Mouse (Mus musculus): ENCODE results near the gene Fezf1.

The Fezf1 gene

GRCm38 (mm10) chr6:23248313-23249052, at the start of gene Fezf1:
Fezf1 (minus strand) TSS chr6:23248362.
- DNase-seq = no peak

DNA sequence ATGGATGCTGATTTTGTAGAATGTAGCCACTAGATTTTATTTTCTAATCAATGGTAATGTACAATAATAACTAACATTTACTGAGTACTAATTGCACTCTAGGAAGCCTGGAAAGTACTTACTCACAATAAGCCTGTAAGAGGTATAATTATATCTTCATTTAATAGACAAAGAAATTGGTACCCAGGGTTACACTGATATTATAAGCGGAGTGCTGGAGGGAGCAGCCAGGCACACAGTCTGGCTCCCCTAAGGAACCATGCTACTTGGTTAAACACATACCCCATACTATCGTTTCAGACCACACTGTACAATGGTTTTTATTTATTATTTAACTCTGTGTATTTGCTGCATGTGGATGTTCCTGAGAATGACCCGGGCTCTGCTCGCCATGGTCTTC, 46.5 kb upstream of the Fezf1 start:
- DNase-seq = no peak

DNA sequence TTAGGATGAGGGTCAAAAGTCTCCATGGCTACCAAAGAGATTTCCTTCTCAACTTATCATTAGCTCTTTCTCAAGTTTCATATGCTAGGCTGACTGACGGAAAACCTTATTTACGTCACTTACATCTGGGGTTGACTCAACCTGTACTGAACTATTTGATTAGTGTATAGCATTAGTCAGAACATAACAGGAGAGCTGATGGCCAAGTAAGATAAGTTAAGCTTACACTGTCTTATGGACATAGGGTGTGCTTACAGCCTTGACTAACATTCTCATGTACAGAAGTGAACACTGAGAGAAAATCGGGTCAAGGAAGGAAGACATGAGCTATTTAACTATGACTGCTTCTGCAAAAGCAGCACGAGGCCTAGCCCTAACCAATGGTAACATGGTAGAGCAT, 40.6 kb upstream of the Fezf1 start:
- no peak for DNase-seq

GRCm38 (mm10) chr6:23281514-23281820, 33.3 kb upstream of the Fezf1 start:
- DNase-seq = no peak

GRCm38 (mm10) chr6:23280811-23281513, 32.8 kb upstream of the Fezf1 start:
- DNase-seq = no peak

DNA sequence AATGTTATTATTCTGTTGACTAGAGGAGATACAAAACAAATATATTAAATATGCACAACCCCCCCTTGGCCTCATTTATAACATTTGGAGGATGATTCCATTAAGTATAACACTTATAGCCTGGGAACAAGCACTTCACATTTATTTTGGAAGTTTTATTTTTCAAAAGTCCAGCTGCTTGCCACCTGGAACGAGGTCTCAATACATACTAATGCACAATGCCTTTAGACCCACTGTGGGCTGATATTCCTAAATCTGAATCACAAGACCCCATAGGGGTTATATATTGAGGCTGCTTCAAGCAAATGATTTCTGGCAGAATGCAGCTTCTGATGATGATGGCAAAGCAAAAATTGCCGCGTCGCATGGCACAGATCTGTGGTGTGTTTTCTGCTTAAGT, 25.3 kb upstream of the Fezf1 start:
- DNase-seq = no peak

- no peak for DNase-seq
Measured at GRCm38 (mm10) chr6:23272979-23273378, 24.8 kb upstream of the Fezf1 start.

GRCm38 (mm10) chr6:23272542-23272941, 24.4 kb upstream of the Fezf1 start:
- DNase-seq = no peak

GRCm38 (mm10) chr6:23260738-23261050, 12.5 kb upstream of the Fezf1 start:
- no peak for DNase-seq

DNA sequence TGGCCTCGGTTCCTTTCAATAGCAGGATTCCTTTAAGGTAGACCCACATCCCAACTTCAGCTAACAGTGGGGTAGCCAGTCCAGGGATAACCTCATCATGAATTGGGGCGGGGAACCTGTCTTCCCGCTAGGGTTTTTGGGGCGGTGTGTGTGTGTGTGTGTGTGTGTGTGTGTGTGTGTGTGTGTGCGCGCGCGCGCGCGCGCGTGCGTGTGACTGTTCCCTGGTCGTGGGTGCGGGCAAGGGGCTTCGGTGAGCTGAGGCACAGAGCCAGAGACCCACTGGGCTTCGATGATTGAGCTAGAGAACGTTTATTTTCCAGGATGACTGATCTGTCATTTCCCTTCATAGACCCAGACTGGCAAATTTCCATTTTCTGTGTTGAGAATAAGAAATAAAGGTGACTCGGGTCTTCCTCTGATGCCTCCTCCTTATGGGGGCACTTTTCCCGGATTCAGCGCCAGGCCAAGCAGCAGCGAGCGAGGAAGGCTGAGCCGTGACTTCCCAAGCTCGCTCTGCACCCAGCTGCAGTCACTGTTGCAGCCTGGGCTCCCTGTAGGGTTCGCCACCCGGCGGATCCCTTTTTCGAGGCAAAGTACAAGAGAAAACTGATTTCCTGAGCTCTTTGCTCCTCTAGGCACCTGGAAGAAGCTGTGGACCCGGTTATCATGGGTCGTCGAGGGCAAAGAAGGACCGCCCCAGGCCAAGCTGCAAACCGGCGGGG, 12.0 kb upstream of the Fezf1 start:
- DNase-seq = no peak

DNA sequence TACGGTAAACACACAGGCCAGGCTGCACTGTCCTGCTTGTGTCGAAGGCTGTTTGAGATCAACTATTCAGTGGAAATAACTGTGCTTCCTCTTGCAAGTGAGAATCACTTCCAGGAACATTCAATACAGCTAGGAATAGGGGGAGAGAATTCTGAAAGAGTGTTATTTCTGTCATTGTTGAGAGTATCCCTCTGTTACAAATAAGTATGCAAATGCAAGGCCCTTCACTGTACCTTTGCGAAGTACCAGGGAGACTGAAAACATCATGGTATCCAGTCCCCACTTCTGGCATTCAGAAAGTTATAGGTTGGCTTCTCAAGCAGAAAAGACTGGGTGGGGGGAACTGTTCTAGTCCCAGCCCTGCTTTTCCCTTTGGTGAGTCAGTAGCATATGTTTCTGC, 9.8 kb upstream of the Fezf1 start:
- DNase-seq = no peak

DNA sequence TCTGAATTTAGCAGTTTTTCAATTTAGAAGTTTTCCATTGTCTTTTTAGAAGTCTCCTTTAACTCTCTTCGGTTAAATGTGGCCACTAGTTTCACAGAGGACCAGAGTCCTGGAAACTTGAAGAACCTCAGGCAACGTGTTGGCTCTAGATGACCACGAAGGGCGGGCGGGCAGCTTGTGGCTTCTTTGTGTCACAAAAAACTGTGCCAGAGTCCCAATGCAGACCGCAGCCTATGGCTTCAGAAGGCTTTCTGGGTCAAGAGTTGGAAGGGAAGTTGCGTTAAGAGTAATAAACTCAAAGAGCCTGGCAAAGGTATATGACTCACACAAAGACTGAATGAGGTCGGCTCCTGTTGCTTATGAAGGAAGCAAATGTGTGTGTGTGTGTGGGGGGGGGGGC, 7.0 kb upstream of the Fezf1 start:
- DNase-seq = no peak

DNA sequence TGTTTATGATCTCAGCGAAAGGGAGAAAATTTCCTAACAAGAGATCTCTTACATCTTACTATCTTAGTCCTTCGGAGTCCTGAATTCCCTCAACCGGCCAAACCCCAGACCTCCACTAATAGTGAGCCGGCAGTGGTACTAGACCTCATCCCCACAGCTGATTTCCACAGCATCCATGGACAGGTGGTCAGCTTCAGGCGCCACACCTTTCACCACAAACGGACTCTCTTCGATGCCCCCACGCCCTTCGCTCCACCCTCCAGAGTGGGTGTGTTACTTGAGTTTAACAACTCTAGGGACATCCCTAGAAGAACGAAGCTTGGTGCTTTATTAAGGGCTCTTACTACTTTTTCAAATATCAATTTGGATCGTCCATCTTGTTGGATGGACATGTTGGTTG, 6.5 kb upstream of the Fezf1 start:
- DNase-seq = no peak

DNA sequence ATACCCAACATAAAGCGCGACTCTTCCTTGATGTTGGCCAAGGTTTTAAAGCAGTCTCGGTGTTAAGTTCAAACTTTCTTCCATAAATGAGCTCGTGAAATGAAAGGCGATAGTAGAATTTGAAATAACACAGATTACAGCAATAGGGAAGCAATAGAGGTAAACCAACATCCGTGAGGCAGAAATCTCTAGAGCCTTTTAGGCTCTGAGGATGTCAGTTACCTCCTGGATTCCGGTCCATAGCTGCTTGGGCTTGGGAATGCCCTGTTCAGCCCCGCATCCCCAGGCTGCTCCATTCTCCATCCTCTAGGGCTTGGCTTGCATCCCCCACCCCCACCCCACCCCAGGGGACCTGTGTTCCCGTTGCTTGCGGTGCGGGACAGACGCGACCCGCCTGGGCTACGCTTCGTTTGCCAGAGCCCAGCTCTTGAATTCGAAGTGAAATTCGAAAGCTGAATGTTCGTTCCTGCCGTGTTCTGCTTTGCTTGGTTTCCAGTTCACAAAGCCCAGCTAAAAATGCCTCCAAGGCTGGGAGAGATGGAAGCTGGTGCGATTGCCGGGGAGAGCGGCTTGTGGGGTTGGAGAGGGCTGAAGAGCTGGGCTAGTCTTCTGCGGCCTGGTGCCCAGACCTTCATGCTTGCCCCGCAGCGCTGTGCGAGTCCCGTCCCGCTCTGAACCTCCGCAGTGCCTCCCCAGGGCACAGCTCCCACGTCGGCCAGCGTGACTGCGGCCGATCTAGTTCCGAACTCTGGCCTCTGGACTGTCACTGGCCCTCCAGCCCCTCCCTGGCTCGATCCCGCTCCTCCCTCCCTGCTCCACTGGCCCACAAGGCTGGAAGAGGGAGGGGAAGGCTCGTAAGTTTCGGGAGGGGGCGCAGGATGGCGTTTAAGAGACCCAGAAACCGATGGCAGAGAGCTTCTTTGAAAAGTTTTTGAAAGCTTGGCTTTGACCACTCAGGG, 5.5 kb upstream of the Fezf1 start:
- no peak for DNase-seq

DNA sequence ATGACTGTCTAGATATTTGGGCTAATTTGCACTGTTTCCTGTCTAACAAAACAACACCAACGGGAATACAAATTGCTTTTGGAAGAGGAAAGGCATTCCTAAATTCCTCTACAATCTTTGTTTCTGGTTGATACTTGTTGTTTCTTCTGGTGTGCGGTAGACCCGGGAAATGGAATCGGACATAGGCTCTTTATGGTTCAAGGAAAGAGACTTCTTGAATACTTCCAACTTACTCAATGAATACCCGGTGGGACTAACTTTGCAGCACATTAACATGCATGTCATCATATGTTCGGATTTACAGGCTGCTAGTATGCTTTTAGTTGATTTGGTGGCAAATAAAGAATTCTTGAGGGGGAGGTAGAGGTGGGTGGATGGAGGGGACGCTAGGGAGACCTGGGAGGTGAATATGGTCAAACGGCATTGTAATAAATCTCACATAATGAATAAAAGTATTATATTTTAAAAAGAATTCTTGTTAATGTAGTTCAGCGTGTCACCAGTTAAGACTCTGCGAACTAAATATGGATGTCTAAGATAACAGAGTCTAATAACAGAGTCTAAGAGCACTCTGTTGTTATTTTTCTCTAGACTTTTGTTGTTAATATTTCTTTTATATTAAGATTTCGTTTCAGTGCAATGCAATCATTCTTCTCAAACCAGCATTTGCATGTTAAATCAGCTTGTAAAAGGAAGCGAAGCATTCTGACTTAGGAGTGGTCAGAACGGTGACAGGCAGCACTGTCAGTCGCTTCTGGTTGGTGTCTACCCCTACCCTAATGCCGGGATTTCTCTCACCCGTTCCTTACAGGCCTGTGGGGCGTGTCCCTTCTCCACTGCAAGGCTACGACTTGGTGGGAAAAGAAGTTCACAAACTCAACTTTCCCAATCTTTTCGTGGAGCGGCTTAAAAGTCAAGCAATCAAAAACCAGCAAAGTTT, 4.3 kb upstream of the Fezf1 start:
- DNase-seq = no peak

DNA sequence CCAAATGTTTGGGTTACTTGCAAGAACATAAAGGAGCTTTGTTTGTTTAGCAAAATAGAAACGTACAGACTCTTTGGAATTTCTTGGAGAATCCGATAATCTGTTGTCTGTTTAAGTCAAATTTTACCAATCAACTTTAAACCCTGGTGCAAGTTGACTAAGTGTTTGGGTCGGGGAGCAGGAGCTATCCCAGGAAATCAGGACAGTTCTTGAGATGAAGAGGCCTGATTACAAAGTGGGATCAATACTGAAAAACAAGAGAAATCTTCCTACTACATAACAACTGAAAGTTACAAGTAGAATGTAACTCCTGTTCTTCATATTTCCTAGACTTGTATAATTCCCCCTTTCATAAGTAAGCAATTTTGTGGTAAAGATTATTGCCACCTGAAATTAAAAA, 3.3 kb upstream of the Fezf1 start:
- no peak for DNase-seq

- DNase-seq = no peak
Measured at GRCm38 (mm10) chr6:23250288-23250955, 2.3 kb upstream of the Fezf1 start.

DNA sequence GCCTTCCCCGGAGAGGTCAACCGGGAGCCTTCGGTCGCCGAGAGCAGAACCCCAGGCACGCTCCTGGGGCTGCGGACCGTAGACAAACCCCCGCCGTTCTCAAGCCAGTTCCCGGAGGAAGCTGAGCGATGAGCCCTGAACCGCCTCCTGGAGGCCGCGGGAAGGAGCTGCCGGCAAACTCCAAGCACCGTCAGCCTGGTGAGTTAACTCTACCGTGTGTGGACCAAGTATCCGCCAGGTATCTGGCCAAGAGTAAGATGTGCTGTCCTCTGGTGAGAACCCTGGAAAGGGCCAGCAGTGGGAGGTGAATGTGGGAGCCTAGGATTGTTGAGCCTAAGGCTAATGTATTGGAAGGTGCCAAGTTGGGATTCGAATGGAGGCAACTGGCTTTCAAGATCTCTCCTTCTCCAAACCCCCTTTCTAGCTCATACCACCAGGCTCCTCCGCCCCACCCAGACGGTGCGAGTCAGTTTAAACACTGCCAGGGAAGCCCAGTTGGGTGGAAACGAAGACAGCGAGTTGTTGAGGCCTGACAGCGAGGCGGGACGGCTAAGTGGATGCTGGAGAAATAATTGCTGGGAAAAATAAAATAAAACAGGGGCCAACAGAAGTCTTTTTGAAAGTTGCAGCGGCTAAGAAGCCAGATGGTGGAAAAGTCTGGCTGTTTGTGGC, 1.6 kb upstream of the Fezf1 start:
- no peak for DNase-seq

DNA sequence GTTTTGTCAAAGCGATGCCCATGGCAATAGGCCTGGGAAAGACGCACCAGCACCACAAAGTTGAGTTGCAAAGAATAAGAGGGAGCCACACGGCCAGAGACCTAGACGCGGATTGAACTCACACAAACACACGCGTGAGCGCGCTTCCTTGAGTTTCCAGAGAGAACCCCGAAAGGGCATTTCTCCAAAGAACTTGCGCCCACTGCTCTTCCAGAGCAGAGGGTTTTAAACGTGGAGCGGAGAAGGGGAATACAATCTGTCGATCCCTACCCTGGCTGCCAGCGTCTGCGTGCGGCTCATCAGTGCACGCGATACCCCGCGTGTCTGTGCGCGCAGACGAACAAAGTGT, 865 bp upstream of the Fezf1 start:
- no peak for DNase-seq

GRCm38 (mm10) chr6:23247512-23248312, 450 bp downstream of the Fezf1 start:
- no peak for DNase-seq
